Mouse (Mus musculus) spleen, adult 2 months (tissue): ENCODE data around the gene Gm45140. TPM values are rescaled to one million over a fixed set of nuclear protein-coding genes. Genes with fewer than 3 reads are reported as not detected.

Source experiments
- DNase-seq, 2 experiments: peaks; one replicate each; pipeline versions ENCODE4 v3.0.0 to v3.0.0-alpha.2; 2012 to 2021; ENCODE audit warnings: low spot score in 2 of 2, low read depth in 1 of 2
- H3K27ac ChIP-seq: fragments of 200-500 bp; 2 replicates; pipeline ENCODE4 v1.5.1; 2012; ENCODE audit warnings: low read length, inconsistent platforms; ENCODE audit not compliant: insufficient read depth
- H3K27me3 ChIP-seq: fragments of 200-500 bp; 2 replicates; pipeline ENCODE4 v1.6.1; 2012; ENCODE audit warnings: mild to moderate bottlenecking, moderate library complexity, low read length, inconsistent platforms; ENCODE audit not compliant: control insufficient read depth, insufficient read depth
- H3K36me3 ChIP-seq: fragments of 200-500 bp; 2 replicates; pipeline ENCODE4 v1.6.1; 2012; ENCODE audit warnings: mild to moderate bottlenecking, low read length, inconsistent platforms; ENCODE audit not compliant: control insufficient read depth, insufficient read depth
- H3K4me1 ChIP-seq: fragments of 200-500 bp; 2 replicates; pipeline ENCODE4 v1.6.1; 2011; ENCODE audit warnings: inconsistent platforms; ENCODE audit not compliant: control insufficient read depth, insufficient read depth, insufficient read length
- H3K4me3 ChIP-seq: fragments of 200-500 bp; 2 replicates; pipeline ENCODE4 v1.5.1; 2011; ENCODE audit warnings: mild to moderate bottlenecking, inconsistent platforms; ENCODE audit not compliant: insufficient read depth, insufficient read length; ENCODE audit errors: extremely low read depth
- CTCF ChIP-seq: fragments of 200-500 bp; IDR thresholded peaks from 2 replicates; pipeline ENCODE4 v1.5.1; 2011; ENCODE audit warnings: mild to moderate bottlenecking, inconsistent platforms; ENCODE audit not compliant: insufficient read depth, insufficient read length, insufficient replicate concordance; ENCODE audit errors: extremely low read depth
- POLR2A ChIP-seq: fragments of 200-500 bp; IDR thresholded peaks from 2 replicates; pipeline ENCODE4 v1.6.1; 2011; ENCODE audit warnings: low read depth, low read length, inconsistent platforms
- WGBS: fragments of 180-500 bp; shearing (Covaris S2); methylation state at CpG from one replicate; pipeline ENCODE4 v1.1.7; 2018; 5-methylcytosine and 5-hydroxymethylcytosine counted together
- polyA plus RNA-seq: library from polyadenylated mRNA; depleted of rRNA; stranded (reverse); fragments of >200 nt; gene quantifications from 2 replicates; pipeline ENCODE4 v1.2.3, GENCODE M21; 2012

Gene Gm45140
- polyA plus RNA-seq, 1 experiment, result 1.3 TPM

DNA sequence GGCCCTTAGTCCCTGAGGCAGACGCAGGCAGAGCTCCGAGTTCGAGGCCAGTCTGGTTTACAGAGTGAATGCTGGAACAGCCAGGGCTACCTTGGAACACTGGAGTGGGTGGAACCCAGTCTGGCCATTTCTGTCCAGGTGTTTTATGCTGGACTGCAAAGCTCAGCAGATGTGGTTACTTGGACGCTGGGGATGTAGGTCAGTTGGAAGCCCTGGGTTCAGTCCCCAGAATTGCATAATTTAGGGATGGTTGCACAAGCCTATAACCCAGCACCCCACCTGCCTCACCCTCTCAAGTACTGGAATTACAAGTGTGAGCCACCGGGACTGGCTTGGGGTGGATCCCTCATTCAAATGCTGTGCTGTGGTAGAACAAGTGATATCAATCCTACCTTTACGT lies 30.6 kb upstream of the Gm45140 start:
- no peak for DNase-seq
- H3K27ac ChIP-seq, result no peak overlapping the region
- H3K36me3 ChIP-seq, result no peaks in the 10 kb centered on the region
- H3K4me1 ChIP-seq, result no peaks in the 10 kb centered on the region
- WGBS, result 90% methylated on average over 6 of the region's 6 CpGs
- H3K4me3 ChIP-seq, result no peak overlapping the region
- no peaks in the 10 kb centered on the region for H3K27me3 ChIP-seq
- TF ChIP-seq CTCF, result no peak
- TF ChIP-seq POLR2A, result no peak

GRCm38 (mm10) chr6:87857071-87857470 lies 21.5 kb upstream of the Gm45140 start:
- H3K27ac ChIP-seq, result no peak overlapping the region
- no peaks in the 10 kb centered on the region for H3K4me1 ChIP-seq
- no peaks in the 10 kb centered on the region for H3K27me3 ChIP-seq
- H3K36me3 ChIP-seq, result no peaks in the 10 kb centered on the region
- DNase-seq, result no peak
- H3K4me3 ChIP-seq, result no peak overlapping the region
- WGBS, result 68% methylated on average over 1 of the region's 1 CpGs
- no peak for TF ChIP-seq POLR2A
- TF ChIP-seq CTCF, result no peak

DNA sequence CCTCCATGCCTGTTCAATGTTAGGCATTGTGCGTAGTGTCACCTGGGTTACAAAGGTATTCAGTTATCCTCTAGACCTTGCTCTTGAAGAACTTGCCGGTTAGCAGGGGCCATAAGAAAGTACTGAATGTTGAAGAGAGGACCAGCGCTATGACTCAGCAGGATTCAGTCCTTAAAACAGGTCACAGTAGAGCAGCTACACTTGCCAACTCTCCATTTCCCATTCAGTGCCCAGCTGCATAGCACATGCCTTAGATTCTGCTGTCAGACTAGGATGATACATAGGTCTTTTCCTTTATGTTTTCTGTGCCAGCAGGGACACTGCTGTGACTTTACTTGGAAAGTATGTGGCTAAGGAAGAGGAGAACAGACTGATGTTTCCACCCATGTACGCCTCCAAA lies 17.9 kb upstream of the Gm45140 start:
- no peak for DNase-seq
- 80% methylated on average over 4 of the region's 4 CpGs for WGBS
- no peak for TF ChIP-seq CTCF
- no peak for TF ChIP-seq POLR2A
- peaks cover 4% of the 10 kb centered on the region for H3K36me3 ChIP-seq
- peaks cover 3% of the 10 kb centered on the region for H3K4me1 ChIP-seq
- no peak overlapping the region for H3K4me3 ChIP-seq
- H3K27me3 ChIP-seq, result no peaks in the 10 kb centered on the region
- no peak overlapping the region for H3K27ac ChIP-seq

GRCm38 (mm10) chr6:87851871-87852270 lies 16.3 kb upstream of the Gm45140 start:
- 88% methylated on average over 6 of the region's 6 CpGs for WGBS
- Histone ChIP-seq H3K4me3 (no peak overlapping the region), H3K27me3 (no peaks in the 10 kb centered on the region), H3K27ac (no peak overlapping the region), H3K4me1 (peaks cover 3% of the 10 kb centered on the region), H3K36me3 (peaks cover 6% of the 10 kb centered on the region)
- TF ChIP-seq POLR2A, result no peak
- no peak for TF ChIP-seq CTCF
- DNase-seq, result no peak

- TF ChIP-seq POLR2A (peak; percentile 76), CTCF (no peak)
- H3K4me1 ChIP-seq, result peaks cover 3% of the 10 kb centered on the region
- no peaks in the 10 kb centered on the region for H3K27me3 ChIP-seq
- under 1% methylated on average over 55 of the region's 55 CpGs for WGBS
- peak within 1 kb of the TSS; percentile 98 for H3K27ac ChIP-seq
- H3K36me3 ChIP-seq, result peaks cover 6% of the 10 kb centered on the region
- peak; percentile 94 to 96 for DNase-seq
- H3K4me3 ChIP-seq, result peak within 1 kb of the TSS; percentile 96
Observed at GRCm38 (mm10) chr6:87850900-87851614, 15.5 kb upstream of the Gm45140 start, which contains the start of gene Cnbp. Gene Cnbp, minus strand, starts transcription at chr6:87851106.

DNA sequence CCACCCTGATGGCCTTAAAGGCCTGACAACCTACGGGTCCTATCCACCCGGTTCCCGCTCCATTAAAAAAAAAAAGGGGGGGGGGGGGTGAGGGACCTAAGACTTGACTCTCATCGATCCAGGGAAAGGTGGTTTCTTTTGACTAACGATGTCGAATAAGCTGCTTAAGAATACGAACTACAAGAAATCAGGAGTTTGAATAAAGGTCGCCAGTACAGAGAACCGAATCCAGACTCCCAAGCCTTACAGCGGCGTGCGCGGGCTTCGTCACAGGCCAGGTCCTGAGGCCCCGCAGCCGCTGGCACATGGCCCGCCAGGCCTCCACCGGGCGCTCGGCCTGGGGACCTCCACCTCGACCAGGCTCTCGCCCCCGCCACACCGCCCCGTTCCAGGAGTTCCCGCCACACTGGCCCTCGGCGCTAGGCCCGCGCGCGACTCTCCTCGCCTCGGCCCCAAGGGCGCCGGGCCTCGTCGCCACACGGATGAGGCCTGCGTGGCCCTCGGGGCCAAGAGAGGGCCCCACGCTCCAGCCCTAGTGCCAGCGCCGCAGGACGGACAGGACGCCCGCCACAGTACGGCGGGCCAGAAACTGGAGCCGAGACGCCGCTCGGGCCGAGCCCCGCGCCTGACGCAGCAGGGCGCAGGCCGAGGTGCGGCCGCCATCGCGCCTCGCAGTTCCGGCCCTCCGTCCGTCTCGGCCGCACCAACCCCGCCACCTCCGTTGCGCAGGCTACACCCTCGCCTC lies 14.7 kb upstream of the Gm45140 start:
- DNase-seq, result peak in 1 of 2 experiments; percentile 38
- peak overlapping the region; percentile 96 for H3K4me3 ChIP-seq
- TF ChIP-seq POLR2A, result no peak
- no peak for TF ChIP-seq CTCF
- WGBS, result under 1% methylated on average over 72 of the region's 73 CpGs
- peaks cover 9% of the 10 kb centered on the region for H3K36me3 ChIP-seq
- H3K27me3 ChIP-seq, result no peaks in the 10 kb centered on the region
- H3K27ac ChIP-seq, result peak overlapping the region; percentile 98
- H3K4me1 ChIP-seq, result peaks cover 3% of the 10 kb centered on the region

DNA sequence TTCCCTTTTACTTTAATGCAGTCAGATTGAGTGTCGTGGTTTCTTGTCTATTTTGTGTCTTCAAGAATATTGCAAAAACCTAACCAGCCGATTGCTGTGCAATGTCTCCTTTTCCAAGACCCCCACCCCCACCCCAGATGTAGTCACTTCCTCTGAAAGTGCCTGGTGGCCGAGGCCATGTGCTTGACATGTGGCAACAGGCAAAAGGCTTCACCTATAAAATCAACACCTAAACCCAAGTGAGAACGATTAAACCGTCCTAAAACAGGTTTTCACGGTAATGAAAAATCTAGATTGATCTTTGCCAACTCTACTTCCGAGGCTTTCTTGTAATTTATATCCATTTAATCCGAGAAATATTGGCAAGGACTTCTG lies 14.2 kb upstream of the Gm45140 start:
- Histone ChIP-seq H3K36me3 (peaks cover 15% of the 10 kb centered on the region), H3K27me3 (no peaks in the 10 kb centered on the region), H3K27ac (peak overlapping the region; percentile 98), H3K4me1 (peaks cover 3% of the 10 kb centered on the region), H3K4me3 (peak overlapping the region; percentile 96)
- 0% methylated on average over 8 of the region's 8 CpGs for WGBS
- peak in 1 of 2 experiments; percentile 21 for DNase-seq
- TF ChIP-seq POLR2A (no peak), CTCF (no peak)
